Mouse (Mus musculus): ENCODE data around the gene Ccr8.

DNA sequence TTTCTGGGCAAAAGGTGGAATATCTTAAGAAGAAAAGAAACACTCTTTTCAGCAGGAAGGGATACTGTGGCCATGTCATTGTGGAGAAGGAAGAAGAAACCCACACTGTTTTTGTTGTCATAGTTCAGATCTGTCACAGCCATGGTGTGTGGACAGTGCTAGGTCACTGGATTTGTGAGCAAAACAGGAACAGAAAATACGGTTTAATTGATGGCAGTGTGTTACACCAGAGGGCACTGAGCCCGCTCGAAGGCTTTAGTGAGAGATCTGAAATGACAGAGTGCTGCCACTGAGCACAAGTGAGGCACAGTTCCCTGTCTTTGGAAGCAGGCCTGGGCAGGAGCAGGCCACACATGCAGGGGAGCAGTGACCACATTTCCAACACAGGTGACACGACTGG, 26.3 kb downstream of the Ccr8 start:
- TF ChIP-seq TCF12 (IDR thresholded peaks at IDR 0.05; ENCODE audit: insufficient read depth, poor library complexity, severe bottlenecking) (no peak), POLR2A (IDR thresholded peaks at IDR 0.05; ENCODE audit: insufficient read length, low read depth) (no peak), USF1 (IDR thresholded peaks at IDR 0.05; ENCODE audit: low read depth) (no peak), MYOG (IDR thresholded peaks at IDR 0.05; ENCODE audit: control insufficient read depth in 1 of 3, insufficient read depth in 1 of 3, insufficient read length in 2 of 3, low read depth in 2 of 3) (no peak), MAX (IDR thresholded peaks at IDR 0.05; ENCODE audit: low read depth) (no peak), CEBPB (IDR thresholded peaks at IDR 0.05; ENCODE audit: insufficient read depth, poor library complexity, severe bottlenecking) (no peak), E2F4 (IDR thresholded peaks at IDR 0.05; ENCODE audit: insufficient read depth) (no peak), REST (IDR thresholded peaks at IDR 0.05; ENCODE audit: insufficient read depth, insufficient read length) (no peak), POLR2AphosphoS2 (IDR thresholded peaks at IDR 0.05; ENCODE audit: insufficient read length, low read depth) (no peak)

Data from myocyte (in vitro differentiated cells).